Mouse (Mus musculus): ENCODE results near the gene Alox5ap.

The Alox5ap gene

GRCm38 (mm10) chr5:149259093-149259492 is 5.5 kb upstream of the Alox5ap start:
- DNase-seq (ENCODE audit: low spot score) = no peak

GRCm38 (mm10) chr5:149261449-149261848 is 3.1 kb upstream of the Alox5ap start:
- no peak for DNase-seq (ENCODE audit: low spot score)

GRCm38 (mm10) chr5:149261866-149262265 is 2.7 kb upstream of the Alox5ap start:
- no peak for DNase-seq (ENCODE audit: low spot score)

GRCm38 (mm10) chr5:149264878-149265279 is 312 bp downstream of the Alox5ap start:
- DNase-seq (ENCODE audit: low spot score) = no peak

- DNase-seq (ENCODE audit: low spot score) = no peak
Measured at GRCm38 (mm10) chr5:149266761-149267221, 2.2 kb downstream of the Alox5ap start.

- DNase-seq (ENCODE audit: low spot score) = no peak
Measured at GRCm38 (mm10) chr5:149267493-149267892, 2.9 kb downstream of the Alox5ap start.

GRCm38 (mm10) chr5:149271291-149271690 is 6.7 kb downstream of the Alox5ap start:
- DNase-seq (ENCODE audit: low spot score) = no peak

GRCm38 (mm10) chr5:149272535-149272934 is 8.0 kb downstream of the Alox5ap start:
- no peak for DNase-seq (ENCODE audit: low spot score)

GRCm38 (mm10) chr5:149274390-149275104 is 10.0 kb downstream of the Alox5ap start:
- no peak for DNase-seq (ENCODE audit: low spot score)

- no peak for DNase-seq (ENCODE audit: low spot score)
Measured at GRCm38 (mm10) chr5:149275105-149275494, 10.5 kb downstream of the Alox5ap start.

GRCm38 (mm10) chr5:149277529-149277928 is 13.0 kb downstream of the Alox5ap start:
- no peak for DNase-seq (ENCODE audit: low spot score)

GRCm38 (mm10) chr5:149279273-149279844 is 14.8 kb downstream of the Alox5ap start:
- DNase-seq (ENCODE audit: low spot score) = no peak

- DNase-seq (ENCODE audit: low spot score) = no peak
Measured at GRCm38 (mm10) chr5:149283009-149283408, 18.4 kb downstream of the Alox5ap start.

- no peak for DNase-seq (ENCODE audit: low spot score)
Measured at GRCm38 (mm10) chr5:149283821-149284220, 19.3 kb downstream of the Alox5ap start.

GRCm38 (mm10) chr5:149286021-149286420 is 21.5 kb downstream of the Alox5ap start:
- DNase-seq (ENCODE audit: low spot score) = no peak

GRCm38 (mm10) chr5:149287148-149288038 is 22.8 kb downstream of the Alox5ap start:
- DNase-seq (ENCODE audit: low spot score) = no peak

- DNase-seq (ENCODE audit: low spot score) = no peak
Measured at GRCm38 (mm10) chr5:149291266-149291665, 26.7 kb downstream of the Alox5ap start.

- DNase-seq (ENCODE audit: low spot score) = no peak
Measured at GRCm38 (mm10) chr5:149293071-149293470, 28.5 kb downstream of the Alox5ap start.

- no peak for DNase-seq (ENCODE audit: low spot score)
Measured at GRCm38 (mm10) chr5:149296808-149297207, 32.2 kb downstream of the Alox5ap start.

GRCm38 (mm10) chr5:149297464-149297863 is 32.9 kb downstream of the Alox5ap start:
- no peak for DNase-seq (ENCODE audit: low spot score)

- no peak for DNase-seq (ENCODE audit: low spot score)
Measured at GRCm38 (mm10) chr5:149298234-149298633, 33.7 kb downstream of the Alox5ap start.

GRCm38 (mm10) chr5:149312884-149313652 is 48.5 kb downstream of the Alox5ap start:
- no peak for DNase-seq (ENCODE audit: low spot score)

Data from urinary bladder, postnatal 10 days (tissue).